Mouse (Mus musculus): ENCODE data around the gene Rbfox2.

Gene Rbfox2

DNA sequence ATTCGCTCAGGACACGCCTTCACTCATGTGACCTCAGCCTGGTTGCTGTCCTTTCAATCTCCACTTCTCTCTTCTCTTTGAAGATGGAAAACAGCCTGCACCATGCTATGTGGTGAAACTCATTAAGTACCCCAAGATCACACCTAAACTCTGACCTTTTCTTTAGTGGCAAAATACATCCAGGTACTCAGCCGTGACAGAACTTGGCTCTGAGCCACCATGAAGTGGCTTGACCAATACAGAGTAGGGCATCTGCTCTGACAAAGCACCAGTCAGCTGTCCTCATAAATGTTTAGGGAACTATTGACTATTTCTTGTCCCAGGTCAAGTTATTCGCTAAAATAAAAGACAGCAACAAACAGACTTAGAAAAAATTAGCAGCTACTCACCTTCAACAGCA, 191.3 kb downstream of the Rbfox2 start:
- in situ Hi-C loops (cut with MboI; ENCODE audit: unreplicated experiment in 2 of 2) = no loop called here

- in situ Hi-C loops (cut with MboI; ENCODE audit: unreplicated experiment in 2 of 2) = no loop called here
Observed at GRCm38 (mm10) chr15:77113591-77113990, 193.2 kb downstream of the Rbfox2 start.

DNA sequence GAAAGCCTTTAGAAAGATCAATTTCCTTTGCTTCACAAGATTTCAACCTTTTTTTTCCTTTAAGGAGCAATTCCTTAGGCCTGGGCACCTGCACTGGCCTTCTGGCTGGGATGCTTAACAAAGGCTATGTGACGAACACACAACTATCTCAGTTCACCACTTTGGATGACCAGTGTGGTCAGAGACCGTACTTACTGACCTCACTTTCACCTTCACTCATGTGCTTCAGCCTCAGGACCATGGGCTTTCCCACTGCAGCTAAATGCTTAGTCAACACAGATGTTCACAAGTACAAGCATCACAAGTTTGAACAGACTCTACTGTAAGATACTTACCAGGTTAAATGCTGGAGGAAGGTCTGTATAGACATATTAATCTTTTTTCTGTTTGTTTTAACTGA, 194.4 kb downstream of the Rbfox2 start:
- in situ Hi-C loops (cut with MboI; ENCODE audit: unreplicated experiment in 2 of 2) = no loop called here

- in situ Hi-C loops (cut with MboI; ENCODE audit: unreplicated experiment in 2 of 2) = no loop called here
Observed at GRCm38 (mm10) chr15:77111924-77112323, 194.9 kb downstream of the Rbfox2 start.

DNA sequence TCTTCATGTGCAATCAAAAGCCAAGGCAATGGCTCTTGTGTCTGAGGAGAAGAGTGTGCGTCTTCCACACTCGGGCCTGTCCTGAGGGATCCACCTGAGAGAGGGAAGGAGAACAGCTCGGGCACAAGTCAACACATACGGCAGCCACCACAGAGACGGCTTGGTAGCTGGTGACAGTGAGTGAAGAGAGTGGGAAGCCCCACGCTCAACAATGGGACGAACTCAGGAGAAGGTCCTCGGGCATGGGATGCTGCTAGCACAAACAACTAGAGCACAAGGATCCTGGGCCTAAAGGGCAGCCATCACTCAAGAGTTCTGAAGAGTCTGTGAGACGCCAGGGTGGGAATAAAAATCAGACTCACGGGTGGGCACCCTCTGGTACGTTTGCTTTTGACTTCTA, 196.4 kb downstream of the Rbfox2 start:
- in situ Hi-C loops (cut with MboI; ENCODE audit: unreplicated experiment in 2 of 2) = no loop called here

DNA sequence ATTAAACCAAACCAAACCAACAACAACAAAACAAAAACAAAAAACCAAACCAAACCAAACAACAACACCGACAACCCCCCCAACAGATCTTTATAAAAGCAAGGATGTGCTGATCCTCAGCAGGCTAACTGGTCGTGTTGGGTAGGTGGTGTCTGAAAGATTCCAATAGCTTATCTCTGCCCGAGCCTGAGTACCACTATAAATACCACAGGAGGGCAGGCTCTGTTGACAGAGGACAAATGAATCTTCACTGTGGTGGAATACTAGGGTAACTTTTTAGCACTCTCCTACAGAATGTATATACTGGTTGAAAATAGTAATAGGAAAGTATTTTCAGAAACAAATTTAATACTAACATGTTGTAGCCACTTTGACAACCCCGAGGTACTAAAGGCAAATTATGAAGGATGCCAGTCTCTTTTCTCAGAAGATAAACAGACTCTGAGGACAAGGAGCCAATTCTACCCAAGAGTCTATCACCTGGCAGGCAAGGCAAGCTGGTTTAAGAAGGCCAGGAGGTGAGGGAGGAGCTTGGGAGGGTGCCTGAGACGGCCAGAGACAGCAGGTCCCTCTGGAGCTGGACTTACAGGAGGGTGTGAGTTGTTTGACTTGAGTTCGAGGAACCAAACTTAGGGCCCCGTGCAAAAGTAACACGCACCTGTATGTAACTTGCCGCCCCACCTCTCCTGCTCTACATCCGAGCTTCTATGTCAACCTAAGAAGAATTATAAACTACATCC, 199.5 kb downstream of the Rbfox2 start:
- in situ Hi-C loops (cut with MboI; ENCODE audit: unreplicated experiment in 2 of 2) = no loop called here

GRCm38 (mm10) chr15:77105273-77105672, 201.5 kb downstream of the Rbfox2 start:
- in situ Hi-C loops (cut with MboI; ENCODE audit: unreplicated experiment in 2 of 2) = no loop called here

DNA sequence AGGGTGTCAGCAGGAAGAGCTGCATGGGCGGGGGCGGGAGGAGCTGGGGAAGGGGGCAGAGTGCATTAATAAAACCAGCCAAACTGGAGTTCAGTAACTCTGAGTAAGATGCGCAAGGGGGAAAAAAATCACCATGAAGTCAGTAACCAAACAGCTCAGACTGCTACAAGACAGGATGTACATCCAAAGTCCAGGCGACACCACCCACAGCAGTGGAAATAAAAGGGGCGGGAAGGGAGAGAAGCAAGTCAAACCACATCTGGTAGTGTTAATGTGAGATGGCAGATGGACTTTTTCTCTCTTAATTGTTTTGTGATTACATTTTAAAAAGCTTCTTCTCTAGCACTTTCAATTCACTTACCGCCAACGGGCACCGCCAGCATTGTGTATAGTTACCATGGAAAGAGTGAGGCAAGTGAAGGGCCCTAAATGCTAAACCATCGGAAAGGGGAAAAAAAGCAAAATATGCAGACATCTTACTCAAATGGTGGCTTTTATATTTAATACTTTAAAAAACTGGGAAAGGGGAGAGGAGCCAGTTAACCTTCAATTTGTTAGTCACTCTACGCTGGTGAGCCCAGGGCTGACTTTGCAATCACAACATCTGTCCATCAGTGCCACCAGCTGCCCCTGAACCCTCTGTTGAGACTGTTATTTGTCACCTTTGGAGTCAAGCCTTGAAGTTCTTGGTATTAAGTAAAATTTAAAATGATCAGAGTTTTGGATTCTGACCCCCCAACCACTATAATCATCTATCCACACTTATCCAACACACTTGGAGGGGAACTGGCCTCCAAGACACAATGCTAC, 202.2 kb downstream of the Rbfox2 start:
- in situ Hi-C loops (cut with MboI; ENCODE audit: unreplicated experiment in 2 of 2) = no loop called here

- in situ Hi-C loops (cut with MboI; ENCODE audit: unreplicated experiment in 2 of 2) = no loop called here
Observed at GRCm38 (mm10) chr15:77102685-77103084, 204.1 kb downstream of the Rbfox2 start.

GRCm38 (mm10) chr15:77099756-77100155, 207.0 kb downstream of the Rbfox2 start:
- in situ Hi-C loops (cut with MboI; ENCODE audit: unreplicated experiment in 2 of 2) = no loop called here

DNA sequence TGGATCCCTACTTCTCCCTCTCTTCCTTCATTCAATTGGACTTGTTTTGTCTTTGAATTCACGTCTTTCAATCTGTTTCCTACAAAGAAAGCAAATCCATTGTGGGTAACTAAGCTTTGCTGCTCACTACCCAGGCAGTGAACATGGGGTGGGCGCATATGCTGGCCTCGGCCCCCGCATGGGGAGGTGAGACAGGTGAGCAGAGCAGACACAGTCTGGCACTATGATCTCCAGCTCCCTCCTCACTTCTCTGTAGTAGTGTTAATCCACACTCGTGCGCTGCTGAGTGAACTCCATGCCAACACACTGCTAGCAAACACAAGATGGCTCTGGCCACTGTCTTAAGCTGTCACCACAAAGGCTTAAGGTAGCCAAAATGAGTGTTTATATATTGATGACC, 209.4 kb downstream of the Rbfox2 start:
- in situ Hi-C loops (cut with MboI; ENCODE audit: unreplicated experiment in 2 of 2) = no loop called here

DNA sequence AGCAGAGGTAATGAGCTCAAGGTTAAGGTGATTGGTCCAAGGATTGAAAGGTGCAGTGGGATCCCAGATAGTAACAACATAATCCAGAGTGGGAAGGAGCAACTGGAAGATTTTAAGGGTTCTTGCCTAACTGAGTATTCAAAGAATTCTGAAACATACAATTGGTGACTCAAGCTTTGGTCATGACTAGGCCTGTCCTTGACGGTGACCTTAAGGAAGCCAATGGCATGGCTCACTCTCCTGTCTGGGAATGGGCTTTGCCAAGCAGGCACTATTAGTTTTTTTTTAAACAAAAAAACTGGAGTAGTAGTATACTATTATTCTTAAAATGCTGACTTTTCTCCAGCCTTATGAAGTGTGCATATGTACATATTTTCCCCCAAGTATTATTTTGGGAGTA, 211.6 kb downstream of the Rbfox2 start:
- in situ Hi-C loops (cut with MboI; ENCODE audit: unreplicated experiment in 2 of 2) = no loop called here

GRCm38 (mm10) chr15:77094431-77094830, 212.4 kb downstream of the Rbfox2 start:
- in situ Hi-C loops (cut with MboI; ENCODE audit: unreplicated experiment in 2 of 2) = no loop called here

DNA sequence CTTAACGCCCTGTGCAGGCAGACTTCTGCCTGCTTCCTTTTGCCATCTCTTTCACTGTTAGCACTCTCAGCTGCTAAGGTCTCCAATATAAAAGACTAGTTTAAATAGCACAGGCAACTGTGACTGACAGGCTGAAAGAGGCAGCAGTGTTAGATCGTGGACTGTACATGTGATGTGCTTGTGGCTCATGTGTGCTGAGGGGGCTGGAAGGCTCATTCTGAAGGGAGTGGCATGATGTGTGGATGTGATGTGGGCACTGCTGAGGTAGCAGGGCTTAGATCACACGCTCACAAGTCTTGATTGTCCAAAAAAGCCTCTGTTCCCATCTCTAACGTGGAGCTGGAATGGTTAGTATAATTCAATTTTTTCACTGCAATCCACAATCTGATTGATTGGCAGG, 215.4 kb downstream of the Rbfox2 start:
- in situ Hi-C loops (cut with MboI; ENCODE audit: unreplicated experiment in 2 of 2) = no loop called here

DNA sequence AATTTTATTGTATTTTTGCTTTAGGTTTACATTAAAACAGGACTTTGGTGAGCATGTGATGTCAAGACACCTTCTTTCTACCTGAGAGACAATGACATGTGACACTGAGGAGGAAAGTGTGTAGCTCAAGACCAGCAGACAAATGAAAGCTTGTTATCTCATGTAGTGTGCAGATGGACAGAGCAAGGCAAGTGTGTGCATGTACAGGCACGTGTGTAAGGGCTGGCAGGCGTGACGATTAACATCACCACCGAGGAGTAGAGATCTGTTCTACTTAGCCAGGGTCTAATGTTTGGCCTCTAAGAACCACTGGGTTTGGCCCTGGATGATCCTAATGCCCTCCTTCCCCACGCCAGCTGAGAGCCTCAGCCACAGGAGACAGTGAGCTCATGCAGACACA, 216.3 kb downstream of the Rbfox2 start:
- in situ Hi-C loops (cut with MboI; ENCODE audit: unreplicated experiment in 2 of 2) = no loop called here

GRCm38 (mm10) chr15:77089249-77089648, 217.6 kb downstream of the Rbfox2 start:
- in situ Hi-C loops (cut with MboI; ENCODE audit: unreplicated experiment in 2 of 2) = no loop called here

DNA sequence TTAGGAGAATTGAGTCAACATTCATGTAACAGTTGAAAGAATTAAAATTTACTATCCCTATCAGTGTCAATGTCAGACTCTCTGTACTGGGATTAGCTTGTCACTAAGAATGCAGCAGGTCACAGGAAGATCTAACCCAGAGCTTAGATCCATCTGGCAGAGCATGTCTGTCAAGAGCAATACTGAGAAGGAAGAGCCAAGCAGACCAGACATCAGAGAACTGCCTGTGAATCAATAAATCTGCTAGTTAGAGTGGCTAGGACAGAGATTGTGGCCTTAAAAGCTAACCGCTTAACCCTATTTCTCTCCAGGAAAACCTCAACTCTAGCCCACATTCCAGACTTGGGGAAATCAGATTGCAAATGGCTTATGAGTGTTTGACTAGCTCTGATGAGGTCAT, 220.3 kb downstream of the Rbfox2 start:
- in situ Hi-C loops (cut with MboI; ENCODE audit: unreplicated experiment in 2 of 2) = no loop called here

DNA sequence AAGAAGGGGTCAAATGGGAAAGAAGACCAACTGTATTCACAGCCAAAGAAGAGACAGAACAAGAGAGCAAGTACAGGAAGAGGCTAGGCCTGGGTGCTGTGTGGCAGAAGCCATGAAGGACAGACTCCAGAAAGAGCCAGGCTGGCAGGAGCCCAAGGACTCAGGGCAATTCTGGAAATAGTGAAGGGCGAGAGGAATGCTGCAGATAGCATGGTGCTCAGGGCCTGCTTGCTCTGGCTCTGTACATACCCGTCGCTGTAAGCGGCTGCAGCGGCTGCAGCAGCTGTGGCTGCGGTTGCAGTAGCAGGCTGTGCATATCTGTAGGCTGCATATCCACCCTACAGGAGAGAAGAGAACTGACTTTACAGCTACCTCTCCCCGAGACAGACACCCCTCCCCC, 221.0 kb downstream of the Rbfox2 start:
- in situ Hi-C loops (cut with MboI; ENCODE audit: unreplicated experiment in 2 of 2) = no loop called here

DNA sequence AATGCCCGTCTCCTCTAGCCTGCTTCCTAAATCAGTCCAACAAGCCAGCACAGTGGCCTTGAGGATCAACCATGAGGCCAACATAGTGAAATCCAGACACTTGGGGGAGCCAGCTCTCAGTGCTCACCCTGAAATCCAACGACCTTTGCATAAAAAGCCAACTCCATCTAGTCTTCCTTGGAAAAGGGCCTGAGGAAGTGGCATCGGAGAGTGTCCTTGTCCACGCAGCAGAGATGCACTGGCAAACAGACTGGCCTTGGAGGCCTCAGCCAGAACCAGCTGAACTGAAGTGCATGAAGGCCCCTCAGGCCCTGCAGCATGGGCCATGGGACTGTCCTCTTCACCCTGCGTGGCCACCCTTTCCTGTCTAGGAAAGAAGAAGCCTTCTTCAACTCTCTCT, 225.3 kb downstream of the Rbfox2 start:
- in situ Hi-C loops (cut with MboI; ENCODE audit: unreplicated experiment in 2 of 2) = no loop called here

- in situ Hi-C loops (cut with MboI; ENCODE audit: unreplicated experiment in 2 of 2) = no loop called here
Observed at GRCm38 (mm10) chr15:77080684-77081254, 226.0 kb downstream of the Rbfox2 start.

GRCm38 (mm10) chr15:77079890-77080361, 226.9 kb downstream of the Rbfox2 start:
- in situ Hi-C loops (cut with MboI; ENCODE audit: unreplicated experiment in 2 of 2) = no loop called here

Data from v-Abl transformed pro-B cells (cell line).